Mouse (Mus musculus) thymus, adult 2 months (tissue): ENCODE results near the gene Kxd1.

Source experiments
- CTCF ChIP-seq: fragments of 200-500 bp; IDR thresholded peaks from 2 replicates; pipeline ENCODE4 v1.5.1; 2012; ENCODE audit warnings: mild to moderate bottlenecking, control low read depth, low read length, moderate library complexity, borderline replicate concordance; ENCODE audit not compliant: control insufficient read depth, poor library complexity, insufficient read depth; ENCODE audit errors: extremely low read depth
- POLR2A ChIP-seq: fragments of 200-500 bp; IDR thresholded peaks from 2 replicates; pipeline ENCODE4 v1.6.1; 2012; ENCODE audit warnings: mild to moderate bottlenecking, low read length, control low read depth, moderate library complexity; ENCODE audit not compliant: control insufficient read depth, poor library complexity, insufficient read depth; ENCODE audit errors: extremely low read depth

- no peak for TF ChIP-seq CTCF
- TF ChIP-seq POLR2A, result no peak
These were observed 34.2 kb upstream of the Kxd1 start for GRCm38 (mm10) chr8:70561809-70562535.
